Mouse (Mus musculus): Measurements from ENCODE around the gene Golph3.

DNA sequence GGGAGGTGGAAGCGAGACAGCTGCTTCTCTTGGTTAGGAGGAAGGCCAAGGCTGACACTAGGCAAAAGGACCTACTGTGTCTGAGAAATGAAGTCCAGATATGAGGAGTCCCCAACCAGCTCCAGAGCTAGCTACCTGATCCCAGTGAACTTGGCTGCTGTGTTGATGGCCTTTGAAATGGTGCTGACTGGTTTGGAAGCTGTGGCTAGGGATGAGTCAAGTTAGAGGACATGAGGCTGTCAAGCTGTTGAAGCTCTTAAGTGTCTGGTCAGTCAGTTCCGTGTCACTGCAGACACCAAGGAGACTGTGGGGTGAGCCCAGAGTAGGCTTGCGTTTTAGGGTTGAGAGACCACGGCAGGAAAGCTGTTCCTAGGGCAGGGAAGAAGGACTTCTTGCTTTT is 13.1 kb downstream of the Golph3 start:
- TF ChIP-seq CTCF (IDR thresholded peaks at IDR 0.05; ENCODE audit: low read depth, low read length) (no peak), POLR2A (IDR thresholded peaks at IDR 0.05; ENCODE audit: insufficient read depth, low read length) (no peak)

Measured in ES-Bruce4 (cell line).